ENCODE assay signal across 11 mouse cellular contexts in the genomic region with DNA sequence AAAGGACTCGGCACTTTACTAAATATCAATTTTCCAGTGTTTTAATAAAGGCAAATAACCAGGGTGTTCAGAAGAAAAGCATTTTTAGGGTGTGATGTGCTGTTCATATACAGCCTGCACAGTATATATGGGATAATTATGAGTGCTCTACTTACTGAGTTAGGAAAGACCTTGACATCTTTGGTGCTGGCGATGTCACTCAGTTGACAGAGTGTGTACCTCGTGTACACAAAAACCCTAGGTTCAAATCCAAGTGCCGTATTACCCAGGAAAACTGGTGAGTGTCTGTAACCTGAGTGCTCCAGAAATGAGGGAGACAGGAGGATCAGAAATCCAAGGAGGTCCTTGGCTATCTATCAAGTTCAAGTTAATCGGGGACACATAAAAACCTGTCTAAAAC.
DNase-seq lines count a peak whose midpoint lies in the region; ATAC-seq lines count a peak whose summit lies in the region.
"Had no signal": no experiment of that assay in that cellular context is flagged by ENCODE, and none has a peak within 500 bp of the region (broad histone marks: within the 10 kb centered on the region; RNA-seq: fewer than 3 reads in every experiment).

No protein-coding gene starts in this region.

- no peak for DNase-seq in heart, adult 18-20 months
- no peak for DNase-seq in hindbrain, embryonic 11.5 days (ENCODE audit: low spot score)
- DNase-seq in adrenal gland, postnatal 10 days = no peak
- no peak for DNase-seq in layer of hippocampus, adult 18-20 months (ENCODE audit: low spot score in 2 of 2)
- DNase-seq in kidney, postnatal 14 days = no peak
- DNase-seq: cerebellum, postnatal 25 days; right cerebral cortex, postnatal 4 days had no signal

- H3K36me3 ChIP-seq in heart, embryonic 11.5 days (ENCODE audit: control insufficient read depth, insufficient read depth, low read length) = no peaks in the 10 kb centered on the region
- no peaks in the 10 kb centered on the region for H3K36me3 ChIP-seq in hindbrain, embryonic 11.5 days (ENCODE audit: control insufficient read depth, insufficient read depth, low read length)
- H3K36me3 ChIP-seq in liver, embryonic 15.5 days (replicated peaks) = no peaks in the 10 kb centered on the region

- peak overlapping the region; percentile 7 for H3K4me2 ChIP-seq in heart, embryonic 11.5 days
- H3K4me2 ChIP-seq in hindbrain, embryonic 11.5 days (replicated peaks; ENCODE audit: low read depth, low read length) = peak overlapping the region; percentile 19; the same call in 1 of the 2 replicates
- H3K4me2 ChIP-seq in liver, embryonic 15.5 days = peak overlapping the region; percentile 36

- no peaks in the 10 kb centered on the region for H3K9me3 ChIP-seq in heart, embryonic 11.5 days (replicated peaks; ENCODE audit: control insufficient read depth, low read length)
- no peaks in the 10 kb centered on the region for H3K9me3 ChIP-seq in hindbrain, embryonic 11.5 days (ENCODE audit: control insufficient read depth, low read length)
- H3K9me3 ChIP-seq in liver, embryonic 15.5 days (replicated peaks) = no peaks in the 10 kb centered on the region
- H3K9me3 ChIP-seq: megakaryocyte, embryonic 14.5 days had no signal

- ATAC-seq in heart, embryonic 11.5 days (replicated peaks; ENCODE audit: insufficient number of reproducible peaks, low FRiP score, low TSS enrichment) = no peak
- ATAC-seq in hindbrain, embryonic 11.5 days (ENCODE audit: low FRiP score) = peak; percentile 38; the same call in 1 of the 2 replicates
- ATAC-seq in liver, embryonic 15.5 days (ENCODE audit: insufficient read depth) = no peak

- no peak overlapping the region; the same call in 1 of the 2 replicates for H3K4me3 ChIP-seq in heart, embryonic 11.5 days (ENCODE audit: low read depth, low read length)
- peak overlapping the region; percentile 42 for H3K4me3 ChIP-seq in brown adipose tissue, adult 24 weeks (ENCODE audit: insufficient read depth, low read depth, low read length)
- no peak overlapping the region for H3K4me3 ChIP-seq in hindbrain, embryonic 11.5 days (ENCODE audit: low read depth, low read length)
- peak overlapping the region; percentile 36 for H3K4me3 ChIP-seq in liver, embryonic 15.5 days (replicated peaks)
- H3K4me3 ChIP-seq: megakaryocyte, embryonic 14.5 days had no signal

- H3K27ac ChIP-seq in heart, embryonic 11.5 days (ENCODE audit: low read depth, low read length) = no peak overlapping the region
- H3K27ac ChIP-seq in brown adipose tissue, adult 24 weeks (replicated peaks; ENCODE audit: low read depth, low read length) = no peak overlapping the region
- H3K27ac ChIP-seq in hindbrain, embryonic 11.5 days (ENCODE audit: low read depth, low read length) = no peak overlapping the region
- H3K27ac ChIP-seq in liver, embryonic 15.5 days (replicated peaks) = no peak overlapping the region

- no peaks in the 10 kb centered on the region for H3K4me1 ChIP-seq in heart, embryonic 11.5 days (ENCODE audit: control insufficient read depth, insufficient read depth, low read length)
- H3K4me1 ChIP-seq in brown adipose tissue, adult 24 weeks (ENCODE audit: control insufficient read depth, insufficient read depth, insufficient read length, low read length) = no peaks in the 10 kb centered on the region
- H3K4me1 ChIP-seq in hindbrain, embryonic 11.5 days (replicated peaks; ENCODE audit: control insufficient read depth, insufficient read depth, low read length) = no peaks in the 10 kb centered on the region
- no peaks in the 10 kb centered on the region for H3K4me1 ChIP-seq in liver, embryonic 15.5 days (replicated peaks)
- H3K4me1 ChIP-seq: megakaryocyte, embryonic 14.5 days had no signal

- H3K27me3 ChIP-seq in heart, embryonic 11.5 days (ENCODE audit: control insufficient read depth, insufficient read depth, low read length) = no peaks in the 10 kb centered on the region
- no peaks in the 10 kb centered on the region for H3K27me3 ChIP-seq in hindbrain, embryonic 11.5 days (ENCODE audit: control insufficient read depth, insufficient read depth, low read length)
- H3K27me3 ChIP-seq in liver, embryonic 15.5 days = no peaks in the 10 kb centered on the region
- H3K27me3 ChIP-seq: megakaryocyte, embryonic 14.5 days had no signal

- H3K9ac ChIP-seq in heart, embryonic 11.5 days (ENCODE audit: low read depth, low read length) = no peak overlapping the region
- no peak overlapping the region for H3K9ac ChIP-seq in hindbrain, embryonic 11.5 days (ENCODE audit: low read depth, low read length)
- no peak overlapping the region for H3K9ac ChIP-seq in liver, embryonic 15.5 days

- WGBS in heart, embryonic 11.5 days (ENCODE audit: insufficient replicate concordance) = 80% methylated on average over 5 of the region's 5 CpGs
- 84% methylated on average over 5 of the region's 5 CpGs for WGBS in hindbrain, embryonic 11.5 days
- 63% methylated on average over 5 of the region's 5 CpGs for WGBS in liver, embryonic 15.5 days (ENCODE audit: insufficient replicate concordance)

Comparison
In these comparisons a context has a peak if more than half of its experiments do, and no peak if none do; other contexts are left out.
1. H3K4me3 ChIP-seq: peak in brown adipose tissue, adult 24 weeks (single experiment) and liver, embryonic 15.5 days (single experiment); none in heart, embryonic 11.5 days (single experiment) and hindbrain, embryonic 11.5 days (single experiment).
2. Peak in every context shown above with its lines, with median percentiles within 50 percentile points of each other: H3K4me2 ChIP-seq.